Mouse (Mus musculus) neural tube, embryonic 10.5 days (tissue): ENCODE results near the gene Agt.

Source experiments
- DNase-seq: peaks from one replicate; pipeline ENCODE4 v3.0.0-alpha.2; 2017; ENCODE audit warnings: low spot score; ENCODE audit errors: extremely low spot score

Gene Agt

DNA sequence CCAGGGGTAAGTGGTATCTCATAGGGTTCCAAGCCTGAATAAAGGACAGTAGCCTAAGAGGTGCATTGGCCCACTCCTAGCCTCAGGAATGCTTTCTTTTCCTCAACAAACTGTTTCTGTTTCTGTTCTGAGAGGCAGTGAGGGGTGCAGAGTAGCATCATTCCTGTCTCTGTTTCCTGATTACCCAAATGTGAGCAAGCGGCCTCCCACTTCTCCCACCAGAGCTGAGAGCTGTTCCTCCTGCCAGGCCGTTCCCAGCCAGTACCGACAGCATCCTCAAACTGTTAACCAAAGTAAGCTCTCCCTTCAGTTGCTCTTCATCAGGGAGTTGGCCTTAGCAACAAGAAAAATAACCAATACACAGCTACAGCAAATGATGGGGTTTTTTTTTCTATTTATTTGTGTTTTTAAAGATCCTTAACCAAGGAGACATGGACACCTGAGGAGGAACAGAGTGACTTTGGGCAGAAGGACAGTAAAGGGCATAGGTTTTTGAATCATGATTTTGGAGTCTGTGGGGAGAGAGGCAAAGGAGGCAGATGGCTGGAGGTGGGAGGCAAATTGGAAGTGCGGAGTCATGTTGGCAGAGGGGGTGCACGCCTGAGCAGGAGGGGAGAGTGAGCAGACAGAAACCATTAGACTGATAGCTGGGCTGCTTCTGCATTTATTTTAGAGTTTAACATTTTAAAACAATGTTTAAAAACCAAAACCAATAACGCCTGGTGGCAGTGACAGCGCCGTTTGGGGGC lies 61.8 kb downstream of the Agt start:
- no peak for DNase-seq
